Mouse (Mus musculus) erythroblast, adult 5-6 weeks (primary cell): ENCODE measurements around the gene Il1r2. TPM values are rescaled to one million over a fixed set of nuclear protein-coding genes. Genes with fewer than 3 reads are reported as not detected.

Source experiments
- ATAC-seq: replicated peaks from 2 replicates; pipeline ENCODE4 v1.8.0; 2016; ENCODE audit warnings: moderate number of reproducible peaks, mild to moderate bottlenecking, moderate TSS enrichment, inconsistent platforms; ENCODE audit not compliant: poor library complexity, low FRiP score, severe bottlenecking
- total RNA-seq, 2 experiments: library from RNA; stranded (forward) in 1 of 2; stranded (reverse) in 1 of 2; fragments of 150-400 nt in 1 of 2; fragments of 200-764, 138-1000 nt in 1 of 2; gene quantifications; 2 replicates each; pipeline versions ENCODE4 v1.2.3 to v1.2.4; 2015 to 2017; ENCODE audit warnings: low replicate concordance in 2 of 2

The Il1r2 gene
- 4.2 and 11.5 TPM in 2 replicates for total RNA-seq (2015; ENCODE audit: low replicate concordance)
- 6.6 and 7.9 TPM in 2 replicates for total RNA-seq (2017; ENCODE audit: low replicate concordance)

GRCm38 (mm10) chr1:40073779-40074178, at the start of gene Il1r2:
TSS of gene Il1r2 (plus strand) at chr1:40074079.
- ATAC-seq, result no peak

- ATAC-seq, result no peak
These were observed 49.1 kb upstream of the Il1r2 start for GRCm38 (mm10) chr1:40024554-40025320.

GRCm38 (mm10) chr1:40025416-40025815, 48.5 kb upstream of the Il1r2 start:
- no peak for ATAC-seq

GRCm38 (mm10) chr1:40027116-40027620, 46.7 kb upstream of the Il1r2 start:
- ATAC-seq, result no peak

- 0 out of 2 replicates have a peak, but pooled peaks have one; percentile 51 for ATAC-seq
These were observed 45.5 kb upstream of the Il1r2 start for GRCm38 (mm10) chr1:40028207-40028998.

- ATAC-seq, result no peak
These were observed 44.3 kb upstream of the Il1r2 start for GRCm38 (mm10) chr1:40029597-40029996.

- no peak for ATAC-seq
These were observed 43.4 kb upstream of the Il1r2 start for GRCm38 (mm10) chr1:40030287-40030975.

- ATAC-seq, result no peak
These were observed 42.9 kb upstream of the Il1r2 start for GRCm38 (mm10) chr1:40030976-40031356.

- ATAC-seq, result no peak
These were observed 42.3 kb upstream of the Il1r2 start for GRCm38 (mm10) chr1:40031626-40032025.

GRCm38 (mm10) chr1:40033315-40033714, 40.6 kb upstream of the Il1r2 start:
- no peak for ATAC-seq

GRCm38 (mm10) chr1:40033743-40034420, 40.0 kb upstream of the Il1r2 start:
- no peak; the same call in 1 of the 2 replicates for ATAC-seq

- ATAC-seq, result no peak
These were observed 36.0 kb upstream of the Il1r2 start for GRCm38 (mm10) chr1:40037831-40038230.

- no peak for ATAC-seq
These were observed 28.2 kb upstream of the Il1r2 start for GRCm38 (mm10) chr1:40045686-40046085.

- no peak for ATAC-seq
These were observed 27.3 kb upstream of the Il1r2 start for GRCm38 (mm10) chr1:40046600-40046999.

- no peak for ATAC-seq
These were observed 22.7 kb upstream of the Il1r2 start for GRCm38 (mm10) chr1:40051157-40051556.

- ATAC-seq, result no peak
These were observed 21.7 kb upstream of the Il1r2 start for GRCm38 (mm10) chr1:40052156-40052555.

- ATAC-seq, result no peak
These were observed 20.8 kb upstream of the Il1r2 start for GRCm38 (mm10) chr1:40053071-40053470.

- no peak for ATAC-seq
These were observed 18.8 kb upstream of the Il1r2 start for GRCm38 (mm10) chr1:40055051-40055450.

GRCm38 (mm10) chr1:40055963-40056362, 17.9 kb upstream of the Il1r2 start:
- no peak for ATAC-seq

- ATAC-seq, result no peak
These were observed 16.5 kb upstream of the Il1r2 start for GRCm38 (mm10) chr1:40057351-40057750.
